Mouse (Mus musculus): ENCODE data around the gene Tbl1xr1. TPM values are rescaled to one million over a fixed set of nuclear protein-coding genes. Genes with fewer than 3 reads are reported as not detected.

Gene Tbl1xr1
- polyA plus RNA-seq, 1 experiment from 2014 or later: 45.7 TPM

DNA sequence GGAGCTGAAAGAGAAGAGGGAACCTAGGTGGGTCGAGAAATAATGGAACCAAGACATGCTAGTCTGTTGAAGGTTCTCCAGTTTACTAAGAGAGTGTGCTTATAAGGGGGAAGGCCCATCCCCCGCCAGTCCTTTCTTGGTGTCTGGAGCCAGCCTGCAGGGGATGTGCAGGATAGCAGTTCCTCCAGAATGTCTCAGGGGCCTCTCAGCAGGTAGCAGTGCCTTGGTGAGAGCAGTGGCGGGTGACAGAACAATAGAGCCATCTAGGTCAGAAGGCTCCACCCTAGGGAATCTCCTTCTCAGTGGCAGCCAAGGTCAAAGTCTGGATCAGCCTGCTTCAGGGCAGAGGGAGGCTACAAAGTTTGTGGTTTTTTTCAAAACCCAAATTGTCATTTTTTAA lies 45.3 kb downstream of the Tbl1xr1 start:
- Histone ChIP-seq H3K4me1 (ENCODE audit: control insufficient read depth, insufficient read depth, low read length) (0 out of 2 replicates have a peak, but pooled peaks cover 2% of the 10 kb centered on the region), H3K4me2 (replicated peaks; ENCODE audit: low read depth, low read length) (no peak overlapping the region), H3K36me3 (ENCODE audit: control insufficient read depth, insufficient read depth, low read length) (no peaks in the 10 kb centered on the region), H3K9me3 (ENCODE audit: control insufficient read depth, low read depth, low read length) (0 out of 2 replicates have a peak, but pooled peaks cover 3% of the 10 kb centered on the region), H3K27me3 (ENCODE audit: control insufficient read depth, insufficient read depth, low read length) (no peaks in the 10 kb centered on the region), H3K27ac (ENCODE audit: low read length) (no peak overlapping the region), H3K9ac (replicated peaks; ENCODE audit: low read depth, low read length) (no peak overlapping the region), H3K4me3 (ENCODE audit: low read depth, low read length) (no peak overlapping the region)
- ATAC-seq (ENCODE audit: insufficient number of reproducible peaks, insufficient read depth, low FRiP score, low read depth): no peak
- 54% methylated on average over 3 of the region's 3 CpGs for WGBS

DNA sequence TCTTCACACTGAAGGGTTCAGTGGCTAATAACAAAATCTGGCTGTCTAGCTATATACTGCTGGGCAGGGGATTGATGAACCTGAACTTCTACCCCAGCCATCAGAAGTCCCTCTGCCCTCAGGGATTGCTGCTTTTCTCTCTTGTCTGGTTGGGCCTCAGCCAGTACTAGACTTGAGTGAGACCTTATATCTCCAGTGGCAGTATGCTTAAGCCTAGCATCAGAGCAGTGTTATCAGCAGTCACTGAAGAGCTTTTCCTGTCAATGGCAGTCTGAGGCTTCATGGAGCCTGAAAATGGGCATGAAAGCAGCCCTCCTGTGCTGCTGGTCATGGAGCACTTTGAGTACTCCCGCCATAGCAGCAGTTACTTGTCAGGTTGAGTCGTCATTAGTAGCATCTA lies 46.7 kb downstream of the Tbl1xr1 start:
- WGBS: 76% methylated on average over 2 of the region's 2 CpGs
- Histone ChIP-seq H3K9me3 (ENCODE audit: control insufficient read depth, low read depth, low read length) (no peaks in the 10 kb centered on the region), H3K27ac (ENCODE audit: low read length) (no peak overlapping the region), H3K9ac (replicated peaks; ENCODE audit: low read depth, low read length) (no peak overlapping the region), H3K4me2 (replicated peaks; ENCODE audit: low read depth, low read length) (no peak overlapping the region), H3K36me3 (ENCODE audit: control insufficient read depth, insufficient read depth, low read length) (no peaks in the 10 kb centered on the region), H3K27me3 (ENCODE audit: control insufficient read depth, insufficient read depth, low read length) (no peaks in the 10 kb centered on the region), H3K4me3 (ENCODE audit: low read depth, low read length) (no peak overlapping the region), H3K4me1 (ENCODE audit: control insufficient read depth, insufficient read depth, low read length) (0 out of 2 replicates have a peak, but pooled peaks cover 2% of the 10 kb centered on the region)
- no peak for ATAC-seq (ENCODE audit: insufficient number of reproducible peaks, insufficient read depth, low FRiP score, low read depth)

- H3K4me1 ChIP-seq (ENCODE audit: control insufficient read depth, insufficient read depth, low read length): no peaks in the 10 kb centered on the region
- no peaks in the 10 kb centered on the region for H3K9me3 ChIP-seq (ENCODE audit: control insufficient read depth, low read depth, low read length)
Measured at GRCm38 (mm10) chr3:22126251-22126826, 49.9 kb downstream of the Tbl1xr1 start.

GRCm38 (mm10) chr3:22131277-22131676 lies 54.8 kb downstream of the Tbl1xr1 start:
- Histone ChIP-seq H3K9me3 (ENCODE audit: control insufficient read depth, low read depth, low read length) (no peaks in the 10 kb centered on the region), H3K4me1 (ENCODE audit: control insufficient read depth, insufficient read depth, low read length) (no peaks in the 10 kb centered on the region), H3K4me3 (ENCODE audit: low read depth, low read length) (no peak overlapping the region), H3K36me3 (ENCODE audit: control insufficient read depth, insufficient read depth, low read length) (no peaks in the 10 kb centered on the region; the same call in 1 of the 2 replicates), H3K4me2 (replicated peaks; ENCODE audit: low read depth, low read length) (no peak overlapping the region), H3K9ac (replicated peaks; ENCODE audit: low read depth, low read length) (no peak overlapping the region), H3K27me3 (ENCODE audit: control insufficient read depth, insufficient read depth, low read length) (no peaks in the 10 kb centered on the region), H3K27ac (ENCODE audit: low read length) (no peak overlapping the region)
- no peak for ATAC-seq (ENCODE audit: insufficient number of reproducible peaks, insufficient read depth, low FRiP score, low read depth)
- WGBS: 87% methylated on average over 2 of the region's 2 CpGs

More at GRCm38 (mm10) chr3:22126251-22126826, 49.9 kb downstream of the Tbl1xr1 start:
- no peak for ATAC-seq (ENCODE audit: insufficient number of reproducible peaks, insufficient read depth, low FRiP score, low read depth)
- 86% methylated on average over 5 of the region's 5 CpGs for WGBS
- Histone ChIP-seq H3K27ac (ENCODE audit: low read length) (no peak overlapping the region), H3K4me3 (ENCODE audit: low read depth, low read length) (no peak overlapping the region), H3K9ac (replicated peaks; ENCODE audit: low read depth, low read length) (no peak overlapping the region), H3K4me2 (replicated peaks; ENCODE audit: low read depth, low read length) (no peak overlapping the region), H3K27me3 (ENCODE audit: control insufficient read depth, insufficient read depth, low read length) (no peaks in the 10 kb centered on the region), H3K36me3 (ENCODE audit: control insufficient read depth, insufficient read depth, low read length) (no peaks in the 10 kb centered on the region; the same call in 1 of the 2 replicates)

DNA sequence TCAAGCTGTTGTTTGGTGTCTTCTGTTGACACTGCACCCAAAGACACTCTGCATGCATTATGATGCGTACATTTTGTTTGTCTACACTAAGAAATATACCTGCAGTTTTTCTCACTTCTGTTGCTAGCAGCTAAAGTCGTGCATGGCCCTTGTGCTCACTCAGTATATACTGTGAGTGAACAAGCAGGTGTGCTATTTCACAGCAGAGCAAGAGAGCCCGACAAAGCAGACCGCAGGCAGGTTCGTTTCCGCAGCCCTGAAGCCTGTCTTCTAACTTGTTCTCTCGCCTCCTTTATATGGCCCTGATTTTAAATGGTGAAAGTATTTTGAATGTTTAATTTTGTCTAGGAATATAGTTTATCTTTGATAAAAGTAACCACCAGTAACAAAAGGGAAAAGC lies 57.2 kb downstream of the Tbl1xr1 start:
- no peak overlapping the region for H3K9ac ChIP-seq (replicated peaks; ENCODE audit: low read depth, low read length)
- no peaks in the 10 kb centered on the region for H3K4me1 ChIP-seq (ENCODE audit: control insufficient read depth, insufficient read depth, low read length)
- no peaks in the 10 kb centered on the region for H3K27me3 ChIP-seq (ENCODE audit: control insufficient read depth, insufficient read depth, low read length)
- H3K4me3 ChIP-seq (ENCODE audit: low read depth, low read length): no peak overlapping the region
- H3K27ac ChIP-seq (ENCODE audit: low read length): no peak overlapping the region
- no peak overlapping the region for H3K4me2 ChIP-seq (replicated peaks; ENCODE audit: low read depth, low read length)
- H3K9me3 ChIP-seq (ENCODE audit: control insufficient read depth, low read depth, low read length): no peaks in the 10 kb centered on the region
- 61% methylated on average over 7 of the region's 7 CpGs for WGBS
- H3K36me3 ChIP-seq (ENCODE audit: control insufficient read depth, insufficient read depth, low read length): no peaks in the 10 kb centered on the region; the same call in 1 of the 2 replicates
- ATAC-seq (ENCODE audit: insufficient number of reproducible peaks, insufficient read depth, low FRiP score, low read depth): no peak

GRCm38 (mm10) chr3:22137793-22138579 lies 61.5 kb downstream of the Tbl1xr1 start:
- peak overlapping the region; percentile 27; the same call in 1 of the 2 replicates for H3K27ac ChIP-seq (ENCODE audit: low read length)
- 87% methylated on average over 9 of the region's 9 CpGs for WGBS
- no peaks in the 10 kb centered on the region for H3K27me3 ChIP-seq (ENCODE audit: control insufficient read depth, insufficient read depth, low read length)
- H3K4me3 ChIP-seq (ENCODE audit: low read depth, low read length): no peak overlapping the region
- H3K36me3 ChIP-seq (ENCODE audit: control insufficient read depth, insufficient read depth, low read length): no peaks in the 10 kb centered on the region
- no peaks in the 10 kb centered on the region for H3K4me1 ChIP-seq (ENCODE audit: control insufficient read depth, insufficient read depth, low read length)
- no peaks in the 10 kb centered on the region for H3K9me3 ChIP-seq (ENCODE audit: control insufficient read depth, low read depth, low read length)
- ATAC-seq (ENCODE audit: insufficient number of reproducible peaks, insufficient read depth, low FRiP score, low read depth): no peak
- no peak overlapping the region for H3K4me2 ChIP-seq (replicated peaks; ENCODE audit: low read depth, low read length)
- no peak overlapping the region for H3K9ac ChIP-seq (replicated peaks; ENCODE audit: low read depth, low read length)

DNA sequence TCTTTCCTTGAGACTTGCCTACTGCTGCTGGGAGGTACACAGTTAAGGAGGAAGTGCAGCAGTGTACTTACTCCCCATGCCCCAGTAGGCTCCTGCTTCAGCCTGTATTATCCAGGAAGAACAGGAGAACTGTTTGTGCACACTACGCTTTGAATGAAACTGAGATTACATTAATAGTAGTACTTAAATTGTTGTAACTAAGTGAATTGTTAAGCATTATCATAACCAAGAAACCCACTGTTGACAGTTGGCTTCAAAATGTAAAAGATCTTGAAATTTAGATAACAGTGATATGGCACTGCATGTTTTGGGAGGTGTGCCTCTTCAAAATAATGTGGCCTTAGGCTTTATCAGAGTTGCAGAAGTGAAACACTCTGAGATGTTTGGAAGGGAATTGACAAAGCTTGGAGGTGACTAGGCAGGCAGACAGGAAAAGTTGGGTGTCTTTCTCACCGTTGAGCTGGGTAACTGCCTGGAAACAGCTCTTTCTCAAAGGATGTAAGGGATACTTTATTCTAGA lies 62.2 kb downstream of the Tbl1xr1 start:
- no peaks in the 10 kb centered on the region for H3K9me3 ChIP-seq (ENCODE audit: control insufficient read depth, low read depth, low read length)
- H3K27me3 ChIP-seq (ENCODE audit: control insufficient read depth, insufficient read depth, low read length): no peaks in the 10 kb centered on the region
- H3K9ac ChIP-seq (replicated peaks; ENCODE audit: low read depth, low read length): no peak overlapping the region
- WGBS: 69% methylated on average over 2 of the region's 2 CpGs
- H3K27ac ChIP-seq (ENCODE audit: low read length): peak overlapping the region; percentile 27; the same call in 1 of the 2 replicates
- no peak overlapping the region for H3K4me2 ChIP-seq (replicated peaks; ENCODE audit: low read depth, low read length)
- no peak overlapping the region for H3K4me3 ChIP-seq (ENCODE audit: low read depth, low read length)
- no peaks in the 10 kb centered on the region for H3K4me1 ChIP-seq (ENCODE audit: control insufficient read depth, insufficient read depth, low read length)
- no peaks in the 10 kb centered on the region for H3K36me3 ChIP-seq (ENCODE audit: control insufficient read depth, insufficient read depth, low read length)
- ATAC-seq (ENCODE audit: insufficient number of reproducible peaks, insufficient read depth, low FRiP score, low read depth): no peak

GRCm38 (mm10) chr3:22140111-22140658 lies 63.7 kb downstream of the Tbl1xr1 start:
- H3K36me3 ChIP-seq (ENCODE audit: control insufficient read depth, insufficient read depth, low read length): no peaks in the 10 kb centered on the region
- ATAC-seq (ENCODE audit: insufficient number of reproducible peaks, insufficient read depth, low FRiP score, low read depth): no peak
- H3K4me1 ChIP-seq (ENCODE audit: control insufficient read depth, insufficient read depth, low read length): no peaks in the 10 kb centered on the region
- no peaks in the 10 kb centered on the region for H3K9me3 ChIP-seq (ENCODE audit: control insufficient read depth, low read depth, low read length)
- H3K4me2 ChIP-seq (replicated peaks; ENCODE audit: low read depth, low read length): no peak overlapping the region
- no peaks in the 10 kb centered on the region for H3K27me3 ChIP-seq (ENCODE audit: control insufficient read depth, insufficient read depth, low read length)
- no peak overlapping the region for H3K9ac ChIP-seq (replicated peaks; ENCODE audit: low read depth, low read length)
- WGBS: 80% methylated on average over 3 of the region's 3 CpGs
- H3K27ac ChIP-seq (ENCODE audit: low read length): no peak overlapping the region
- no peak overlapping the region for H3K4me3 ChIP-seq (ENCODE audit: low read depth, low read length)

Measured in stomach, embryonic 14.5 days (tissue).